Mouse (Mus musculus) G1E (cell line): Measurements from ENCODE around the gene Fam216a.

Experiments used
- CTCF ChIP-seq: IDR thresholded peaks from 2 replicates; pipeline ENCODE4 v1.5.1; 2012; ENCODE audit warnings: low read depth, low read length, inconsistent platforms, mixed read lengths
- GATA1 ChIP-seq: IDR thresholded peaks from 2 replicates; pipeline ENCODE4 v1.6.1; 2012; ENCODE audit warnings: borderline replicate concordance, low read length, inconsistent platforms, mixed read lengths
- GATA2 ChIP-seq: IDR thresholded peaks from 2 replicates; pipeline ENCODE4 v1.6.1; 2012; ENCODE audit warnings: low read depth, low read length, inconsistent platforms, borderline replicate concordance
- POLR2AphosphoS5 ChIP-seq: IDR thresholded peaks from 2 replicates; pipeline ENCODE4 v1.6.1; 2012; ENCODE audit warnings: low read depth, low read length, inconsistent platforms; ENCODE audit not compliant: insufficient replicate concordance
- TAL1 ChIP-seq: conservative IDR thresholded peaks from 2 replicates; pipeline ENCODE4 v1.6.1; 2012; ENCODE audit warnings: low read depth, low read length, inconsistent platforms, mixed read lengths

- no peak for TF ChIP-seq CTCF
- no peak for TF ChIP-seq POLR2AphosphoS5
- TF ChIP-seq TAL1, result no peak
- no peak for TF ChIP-seq GATA1
- TF ChIP-seq GATA2, result no peak
These were observed 44.9 kb downstream of the Fam216a start for GRCm38 (mm10) chr5:122327283-122327682.
